Mouse (Mus musculus): ENCODE measurements around the gene Nob1.

DNA sequence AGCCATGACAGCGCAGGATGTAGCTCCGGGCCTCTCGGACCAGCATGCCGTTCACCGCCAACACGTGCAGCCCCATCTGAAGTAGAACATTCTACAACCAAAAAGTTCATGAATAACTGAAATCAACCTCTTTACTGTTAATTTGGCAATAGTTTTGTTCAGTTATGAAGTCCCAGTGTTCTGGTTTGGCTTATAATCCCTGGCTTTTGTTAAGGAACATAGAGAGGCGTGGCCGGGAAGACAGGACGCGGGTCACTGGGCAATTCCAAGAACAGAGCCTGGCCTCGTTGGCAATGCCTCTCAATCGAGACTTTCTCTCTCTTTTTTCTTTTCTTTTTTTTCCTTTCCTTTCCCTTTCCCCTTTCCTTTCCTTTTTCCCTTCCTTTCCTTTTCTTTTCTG is 7.8 kb downstream of the Nob1 start:
- TF ChIP-seq CTCF (IDR thresholded peaks at IDR 0.05) = no peak
- no peak for TF ChIP-seq POLR2A (IDR thresholded peaks at IDR 0.05; ENCODE audit: insufficient read depth, low read depth, low read length)
- TF ChIP-seq EP300 (IDR thresholded peaks at IDR 0.05; ENCODE audit: insufficient read depth, low read depth, low read length) = no peak
